Mouse (Mus musculus): ENCODE measurements at regions not wholly inside any gene's neighbourhood (a gene's known extent, or its start where the extent isn't known, plus 50 kb on each side); places are given as distances from the start of the nearest gene placed in this dataset.

DNA sequence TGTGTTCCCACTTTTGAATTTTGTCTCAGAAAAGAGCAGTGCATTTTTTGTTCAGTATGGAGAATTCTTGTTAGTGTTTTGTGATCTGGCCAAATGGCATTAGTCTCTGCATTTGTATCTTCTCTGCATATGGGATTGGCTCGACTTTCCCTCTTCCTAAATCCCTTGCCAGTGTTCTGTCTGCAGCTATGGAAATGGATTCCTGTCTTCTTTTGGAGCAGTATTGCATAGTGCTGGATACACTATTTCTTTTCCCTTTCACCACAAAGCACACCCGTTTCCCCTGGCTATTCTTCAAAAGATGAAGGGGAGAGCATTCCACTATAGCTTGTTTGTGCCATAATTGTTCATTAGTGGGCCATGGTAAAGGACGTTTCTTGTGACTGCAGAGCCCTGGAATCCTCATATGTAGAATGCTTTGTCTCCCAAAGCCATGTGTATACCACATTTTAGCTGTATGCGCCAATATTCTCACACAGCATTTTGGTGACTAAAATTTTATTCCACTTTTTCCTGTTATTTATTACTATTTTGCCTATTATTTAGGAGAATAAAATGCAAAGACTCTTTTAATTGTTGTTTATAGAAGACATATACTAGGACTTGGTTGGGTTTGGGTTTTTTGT is 197.8 kb downstream of the Hs3st1 start:
- TF ChIP-seq POLR2A (IDR thresholded peaks at IDR 0.05; ENCODE audit: control insufficient read depth, low read depth, low read length) (no peak), CTCF (IDR thresholded peaks at IDR 0.05; ENCODE audit: control insufficient read depth, insufficient read depth, insufficient replicate concordance, low read depth, low read length) (no peak)
- no peaks in the 10 kb centered on the region for H3K36me3 ChIP-seq (ENCODE audit: control insufficient read depth, insufficient read depth, low read length)
- no peak overlapping the region for H3K4me3 ChIP-seq (ENCODE audit: control insufficient read depth, low read depth, low read length)
- no peak overlapping the region for H3K27ac ChIP-seq (ENCODE audit: control insufficient read depth, insufficient read depth, low read depth, low read length)
- H3K27me3 ChIP-seq (ENCODE audit: control insufficient read depth, insufficient read depth, low read length): no peaks in the 10 kb centered on the region
- H3K4me1 ChIP-seq (ENCODE audit: control insufficient read depth, insufficient read depth, low read length): no peaks in the 10 kb centered on the region

DNA sequence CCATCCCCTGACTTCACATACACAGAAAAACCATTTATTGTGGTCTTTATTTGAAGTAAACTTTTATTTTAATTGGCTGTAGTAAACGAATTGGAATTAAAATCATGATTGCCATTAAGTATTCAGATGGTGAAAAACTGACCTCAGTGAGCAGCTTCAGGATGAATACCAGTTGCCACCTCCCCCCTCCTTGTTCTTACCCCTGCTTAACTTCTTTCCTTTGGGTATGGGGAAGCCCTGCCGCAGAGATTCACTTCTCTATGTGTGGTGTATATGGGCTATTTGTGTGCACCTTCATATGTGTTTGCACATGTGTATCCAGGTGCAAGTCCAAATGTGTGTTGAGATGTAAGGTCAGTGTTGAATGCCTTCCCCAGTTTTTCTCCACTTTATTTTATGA is 218.2 kb downstream of the Hs3st1 start:
- no peaks in the 10 kb centered on the region for H3K36me3 ChIP-seq (ENCODE audit: control insufficient read depth, insufficient read depth, low read length)
- H3K4me1 ChIP-seq (ENCODE audit: control insufficient read depth, insufficient read depth, low read length): no peaks in the 10 kb centered on the region
- no peaks in the 10 kb centered on the region for H3K27me3 ChIP-seq (ENCODE audit: control insufficient read depth, insufficient read depth, low read length)
- no peak overlapping the region for H3K27ac ChIP-seq (ENCODE audit: control insufficient read depth, insufficient read depth, low read depth, low read length)
- no peak overlapping the region for H3K4me3 ChIP-seq (ENCODE audit: control insufficient read depth, low read depth, low read length)
- no peak for TF ChIP-seq POLR2A (IDR thresholded peaks at IDR 0.05; ENCODE audit: control insufficient read depth, low read depth, low read length)
- TF ChIP-seq CTCF (IDR thresholded peaks at IDR 0.05; ENCODE audit: control insufficient read depth, insufficient read depth, insufficient replicate concordance, low read depth, low read length): no peak

DNA sequence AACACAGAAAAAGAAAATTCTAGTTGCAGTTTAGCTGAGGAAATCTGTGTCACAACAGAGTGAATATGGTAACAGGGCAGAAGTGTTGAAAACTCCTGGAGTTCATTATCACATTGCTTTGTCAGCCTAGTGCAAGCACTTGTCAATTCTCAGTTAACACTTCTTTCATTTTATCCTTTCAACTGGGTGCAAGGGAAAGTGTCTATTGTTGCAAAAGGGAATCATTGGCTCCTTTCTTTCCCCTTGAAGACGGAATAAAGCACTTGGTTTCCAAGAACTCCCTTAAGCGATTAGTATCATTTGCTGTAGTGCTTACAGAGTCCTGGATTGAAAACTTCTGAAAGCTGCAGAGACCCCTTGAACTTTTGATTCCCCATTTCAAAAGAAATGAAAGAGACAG is 218.9 kb downstream of the Hs3st1 start:
- no peaks in the 10 kb centered on the region for H3K4me1 ChIP-seq (ENCODE audit: control insufficient read depth, insufficient read depth, low read length)
- H3K27ac ChIP-seq (ENCODE audit: control insufficient read depth, insufficient read depth, low read depth, low read length): no peak overlapping the region
- no peaks in the 10 kb centered on the region for H3K36me3 ChIP-seq (ENCODE audit: control insufficient read depth, insufficient read depth, low read length)
- H3K4me3 ChIP-seq (ENCODE audit: control insufficient read depth, low read depth, low read length): no peak overlapping the region
- TF ChIP-seq POLR2A (IDR thresholded peaks at IDR 0.05; ENCODE audit: control insufficient read depth, low read depth, low read length): no peak
- no peak for TF ChIP-seq CTCF (IDR thresholded peaks at IDR 0.05; ENCODE audit: control insufficient read depth, insufficient read depth, insufficient replicate concordance, low read depth, low read length)
- H3K27me3 ChIP-seq (ENCODE audit: control insufficient read depth, insufficient read depth, low read length): no peaks in the 10 kb centered on the region

- H3K4me1 ChIP-seq (ENCODE audit: control insufficient read depth, insufficient read depth, low read length): no peaks in the 10 kb centered on the region
- H3K27ac ChIP-seq (ENCODE audit: control insufficient read depth, insufficient read depth, low read depth, low read length): no peak overlapping the region
- H3K4me3 ChIP-seq (ENCODE audit: control insufficient read depth, low read depth, low read length): no peak overlapping the region
- TF ChIP-seq CTCF (IDR thresholded peaks at IDR 0.05; ENCODE audit: control insufficient read depth, insufficient read depth, insufficient replicate concordance, low read depth, low read length): no peak
- TF ChIP-seq POLR2A (IDR thresholded peaks at IDR 0.05; ENCODE audit: control insufficient read depth, low read depth, low read length): no peak
- H3K27me3 ChIP-seq (ENCODE audit: control insufficient read depth, insufficient read depth, low read length): no peaks in the 10 kb centered on the region
- H3K36me3 ChIP-seq (ENCODE audit: control insufficient read depth, insufficient read depth, low read length): no peaks in the 10 kb centered on the region
These were observed 245.0 kb downstream of the Hs3st1 start for GRCm38 (mm10) chr5:39510246-39510645.

- Histone ChIP-seq H3K36me3 (ENCODE audit: control insufficient read depth, insufficient read depth, low read length) (no peaks in the 10 kb centered on the region), H3K27ac (ENCODE audit: control insufficient read depth, insufficient read depth, low read depth, low read length) (no peak overlapping the region), H3K4me3 (ENCODE audit: control insufficient read depth, low read depth, low read length) (no peak overlapping the region), H3K27me3 (ENCODE audit: control insufficient read depth, insufficient read depth, low read length) (no peaks in the 10 kb centered on the region), H3K4me1 (ENCODE audit: control insufficient read depth, insufficient read depth, low read length) (no peaks in the 10 kb centered on the region)
- no peak for TF ChIP-seq CTCF (IDR thresholded peaks at IDR 0.05; ENCODE audit: control insufficient read depth, insufficient read depth, insufficient replicate concordance, low read depth, low read length)
- no peak for TF ChIP-seq POLR2A (IDR thresholded peaks at IDR 0.05; ENCODE audit: control insufficient read depth, low read depth, low read length)
These were observed 272.5 kb downstream of the Hs3st1 start for GRCm38 (mm10) chr5:39482756-39483155.

DNA sequence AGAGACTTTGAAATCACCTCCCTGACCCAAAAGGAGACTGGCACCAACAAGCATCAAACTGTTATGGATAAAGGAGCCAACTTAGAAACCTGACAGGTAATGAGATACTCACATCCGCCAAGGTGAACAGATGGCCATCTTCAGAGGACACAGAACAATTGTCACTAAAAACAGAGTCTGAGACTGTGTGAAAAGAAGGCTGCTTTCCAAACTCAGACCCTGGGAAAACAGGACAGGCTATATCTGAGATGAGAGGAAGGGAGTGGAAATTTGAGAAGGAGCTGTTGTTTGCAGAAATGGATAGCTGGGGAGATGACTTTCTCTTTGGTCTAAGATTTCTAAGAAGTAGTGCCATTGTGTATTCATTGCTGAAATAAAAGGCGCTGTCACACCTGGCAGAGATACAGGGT is 297.2 kb downstream of the Hs3st1 start:
- no peak overlapping the region for H3K27ac ChIP-seq (ENCODE audit: control insufficient read depth, insufficient read depth, low read depth, low read length)
- no peaks in the 10 kb centered on the region for H3K27me3 ChIP-seq (ENCODE audit: control insufficient read depth, insufficient read depth, low read length)
- no peak overlapping the region for H3K4me3 ChIP-seq (ENCODE audit: control insufficient read depth, low read depth, low read length)
- TF ChIP-seq CTCF (IDR thresholded peaks at IDR 0.05; ENCODE audit: control insufficient read depth, insufficient read depth, insufficient replicate concordance, low read depth, low read length): no peak
- TF ChIP-seq POLR2A (IDR thresholded peaks at IDR 0.05; ENCODE audit: control insufficient read depth, low read depth, low read length): no peak
- no peaks in the 10 kb centered on the region for H3K36me3 ChIP-seq (ENCODE audit: control insufficient read depth, insufficient read depth, low read length)
- no peaks in the 10 kb centered on the region for H3K4me1 ChIP-seq (ENCODE audit: control insufficient read depth, insufficient read depth, low read length)

DNA sequence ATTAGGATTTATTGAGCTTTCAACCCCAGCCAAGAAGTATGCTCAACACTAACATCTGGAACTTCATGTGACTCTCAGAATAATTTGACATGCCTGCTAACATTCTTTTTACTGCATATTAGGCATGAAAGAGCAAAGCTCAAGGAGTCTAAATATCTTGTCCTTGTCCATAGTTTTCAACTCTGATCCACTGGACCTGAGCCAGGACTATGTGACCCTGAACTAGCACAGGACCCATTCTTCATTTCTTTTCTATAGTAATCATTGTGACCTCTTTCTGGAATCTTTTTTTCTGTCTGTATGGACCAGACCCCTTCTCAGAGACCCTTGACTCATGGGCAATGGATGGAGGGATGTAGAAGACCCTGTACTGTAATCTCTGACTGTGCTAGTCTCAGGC is 301.6 kb downstream of the Hs3st1 start:
- no peak for TF ChIP-seq POLR2A (IDR thresholded peaks at IDR 0.05; ENCODE audit: control insufficient read depth, low read depth, low read length)
- no peak for TF ChIP-seq CTCF (IDR thresholded peaks at IDR 0.05; ENCODE audit: control insufficient read depth, insufficient read depth, insufficient replicate concordance, low read depth, low read length)
- no peaks in the 10 kb centered on the region for H3K4me1 ChIP-seq (ENCODE audit: control insufficient read depth, insufficient read depth, low read length)
- no peaks in the 10 kb centered on the region for H3K36me3 ChIP-seq (ENCODE audit: control insufficient read depth, insufficient read depth, low read length)

DNA sequence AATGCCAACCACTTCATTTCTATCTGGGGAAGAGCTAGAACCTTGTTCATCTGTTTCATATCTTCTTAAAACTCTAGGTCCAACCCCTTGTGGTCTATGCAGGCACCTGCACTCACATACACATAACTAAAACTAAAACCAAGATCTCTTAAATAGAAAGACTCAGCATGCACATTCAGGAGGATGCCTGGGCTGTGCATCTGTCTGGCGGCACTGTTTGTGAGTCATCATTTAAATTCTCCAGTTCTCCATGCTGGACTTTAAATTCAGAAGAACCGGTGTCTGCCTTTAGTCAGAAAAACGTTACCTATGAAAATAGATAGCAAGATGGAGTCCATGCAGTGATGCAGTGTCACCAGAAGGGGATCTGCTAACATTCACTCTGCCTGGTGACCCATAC is 314.5 kb downstream of the Hs3st1 start:
- H3K27me3 ChIP-seq (ENCODE audit: control insufficient read depth, insufficient read depth, low read length): no peaks in the 10 kb centered on the region
- H3K36me3 ChIP-seq (ENCODE audit: control insufficient read depth, insufficient read depth, low read length): no peaks in the 10 kb centered on the region
- no peak overlapping the region for H3K4me3 ChIP-seq (ENCODE audit: control insufficient read depth, low read depth, low read length)
- TF ChIP-seq POLR2A (IDR thresholded peaks at IDR 0.05; ENCODE audit: control insufficient read depth, low read depth, low read length): no peak
- no peak for TF ChIP-seq CTCF (IDR thresholded peaks at IDR 0.05; ENCODE audit: control insufficient read depth, insufficient read depth, insufficient replicate concordance, low read depth, low read length)
- no peaks in the 10 kb centered on the region for H3K4me1 ChIP-seq (ENCODE audit: control insufficient read depth, insufficient read depth, low read length)
- H3K27ac ChIP-seq (ENCODE audit: control insufficient read depth, insufficient read depth, low read depth, low read length): no peak overlapping the region

More for the DNA sequence above, 301.6 kb downstream of the Hs3st1 start:
- H3K4me3 ChIP-seq (ENCODE audit: control insufficient read depth, low read depth, low read length): no peak overlapping the region
- H3K27me3 ChIP-seq (ENCODE audit: control insufficient read depth, insufficient read depth, low read length): no peaks in the 10 kb centered on the region
- H3K27ac ChIP-seq (ENCODE audit: control insufficient read depth, insufficient read depth, low read depth, low read length): no peak overlapping the region
